In genomic region chr4:152007481-152008147, GRCm38 (mm10) we compare ENCODE assay signal across 8 mouse cellular contexts. TPM values are rescaled to one million over a fixed set of nuclear protein-coding genes. Genes with fewer than 3 reads are reported as not detected.
A peak's percentile ranks its signal among the peaks of the same experiment; 100 is the strongest.
DNase-seq lines count a peak whose midpoint lies in the region; ATAC-seq and TF ChIP-seq lines count a peak whose summit lies in the region.

No protein-coding gene starts in this region.

- TF ChIP-seq POLR2A in myocyte (IDR thresholded peaks at IDR 0.05; ENCODE audit: insufficient read length, low read depth): peak; percentile 9

- no peak overlapping the region for H3ac ChIP-seq in myocyte (ENCODE audit: control insufficient read depth, insufficient read length)

- H3K9ac ChIP-seq in limb, embryonic 12.5 days (replicated peaks): peak overlapping the region; percentile 75; the same call in 1 of the 2 replicates

- WGBS in limb, embryonic 12.5 days: 7% methylated on average over 8 of the region's 8 CpGs

- H3K36me3 ChIP-seq in erythroblast, embryonic 14.5 days (ENCODE audit: control insufficient read depth): peaks cover 13% of the 10 kb centered on the region
- peaks cover 8% of the 10 kb centered on the region for H3K36me3 ChIP-seq in limb, embryonic 12.5 days
- H3K36me3 ChIP-seq in myocyte (ENCODE audit: control insufficient read depth, insufficient read depth): no peaks in the 10 kb centered on the region

- H3K27ac ChIP-seq in brown adipose tissue, adult 24 weeks (replicated peaks; ENCODE audit: low read depth, low read length): peak overlapping the region; percentile 2; the same call in 1 of the 2 replicates
- H3K27ac ChIP-seq in limb, embryonic 12.5 days: no peak overlapping the region

- H3K27me3 ChIP-seq in erythroblast, embryonic 14.5 days (ENCODE audit: control insufficient read depth): peaks cover 34% of the 10 kb centered on the region
- H3K27me3 ChIP-seq in limb, embryonic 12.5 days: peaks cover 15% of the 10 kb centered on the region; the same call in 1 of the 2 replicates
- H3K27me3 ChIP-seq in myocyte (ENCODE audit: control insufficient read depth, insufficient read depth, insufficient read length): no peaks in the 10 kb centered on the region

- H3K4me2 ChIP-seq in limb, embryonic 12.5 days: peak overlapping the region; percentile 100
- peak overlapping the region; percentile 100 for H3K4me2 ChIP-seq in myocyte (ENCODE audit: low read depth)

- peak; percentile 42 to 58 for DNase-seq in heart, postnatal 14 days
- no peak for DNase-seq in gastrocnemius, postnatal 36 days
- DNase-seq in cerebellum, adult 9-11 months: no peak

- peaks cover 30% of the 10 kb centered on the region for H3K79me2 ChIP-seq in myocyte (ENCODE audit: control insufficient read depth, insufficient read depth)

- no peak for ATAC-seq in erythroblast, adult 5-6 weeks (replicated peaks; ENCODE audit: low FRiP score, poor library complexity, severe bottlenecking)
- ATAC-seq in limb, embryonic 12.5 days (ENCODE audit: insufficient number of reproducible peaks, insufficient read depth, low FRiP score, low TSS enrichment, low read depth): no peak

- peaks cover 53% of the 10 kb centered on the region for H3K4me1 ChIP-seq in erythroblast, embryonic 14.5 days (ENCODE audit: control insufficient read depth)
- H3K4me1 ChIP-seq in brown adipose tissue, adult 24 weeks (ENCODE audit: control insufficient read depth, insufficient read depth, insufficient read length, low read length): peaks cover 7% of the 10 kb centered on the region; the same call in 1 of the 2 replicates
- peaks cover 31% of the 10 kb centered on the region for H3K4me1 ChIP-seq in limb, embryonic 12.5 days (replicated peaks)

- intact Hi-C loops in heart, postnatal 14 days (cut with DNase I): loop anchor here (2.0 kb wide), 1 partner anchor 27 kb away; no protein-coding TSS in a partner anchor
- intact Hi-C loops in gastrocnemius, postnatal 36 days (cut with DNase I): loop anchor here (2.0 kb wide), 1 partner anchor 25 kb away; no protein-coding TSS in a partner anchor

- H3K9me3 ChIP-seq in erythroblast, embryonic 14.5 days (ENCODE audit: control insufficient read depth, low read length): peaks cover 2% of the 10 kb centered on the region; the same call in 1 of the 2 replicates
- no peaks in the 10 kb centered on the region for H3K9me3 ChIP-seq in limb, embryonic 12.5 days

- peak overlapping the region; percentile 84 for H3K4me3 ChIP-seq in erythroblast, embryonic 14.5 days (replicated peaks)
- peak overlapping the region; percentile 74 for H3K4me3 ChIP-seq in brown adipose tissue, adult 24 weeks (ENCODE audit: insufficient read depth, low read depth, low read length)
- H3K4me3 ChIP-seq in limb, embryonic 12.5 days (replicated peaks): peak overlapping the region; percentile 85
- H3K4me3 ChIP-seq in myocyte: peak overlapping the region; percentile 55

TF ChIP-seq in myocyte, 11 proteins besides CTCF, POLR2A, EP300 and RAD21:
- TF ChIP-seq MAX (IDR thresholded peaks at IDR 0.05; ENCODE audit: low read depth) (no peak), REST (IDR thresholded peaks at IDR 0.05; ENCODE audit: insufficient read depth, insufficient read length) (no peak)

RNA-seq across cellular contexts. Expression of gene Klhl21, which starts 1.0 kb away (rescaled TPM):
- polyA plus RNA-seq in erythroblast, embryonic 14.5 days (2012): 0.97 and 1.1 TPM in 2 replicates
- total RNA-seq in erythroblast, adult 5-6 weeks (2015; ENCODE audit: low replicate concordance): 0.77 and 2.3 TPM in 2 replicates
- 2.7 and 4.2 TPM in 2 replicates for total RNA-seq in erythroblast, adult 5-6 weeks (2017; ENCODE audit: low replicate concordance)
- 6.7 and 9.6 TPM in 2 replicates for polyA plus RNA-seq in brown adipose tissue, adult 24 weeks (2012; ENCODE audit: insufficient read depth, insufficient read length, missing spikeins)
- total RNA-seq in heart, postnatal 14 days (2021): 10 to 100 TPM; 53.0 to 56.9 TPM
- 16.9 and 18.3 TPM in 2 replicates for polyA plus RNA-seq in limb, embryonic 12.5 days (2016; fragmentation: Nextera tagmentation; extraction: Ambion mirVana)
- polyA plus RNA-seq in myocyte (2012; fragmentation: generic; extraction: Trizol): 25.8 TPM
- total RNA-seq in gastrocnemius, postnatal 36 days (2021): 10 to 100 TPM; 77.1 to 91.5 TPM

RNA-seq across cellular contexts. Expression of gene Phf13, which starts 11.6 kb away (rescaled TPM):
- polyA plus RNA-seq in erythroblast, embryonic 14.5 days (2012): 0.99 and 1.0 TPM in 2 replicates
- total RNA-seq in erythroblast, adult 5-6 weeks (2015; ENCODE audit: low replicate concordance): 0.42 and 1.9 TPM in 2 replicates
- total RNA-seq in erythroblast, adult 5-6 weeks (2017; ENCODE audit: low replicate concordance): 0.85 and 0.98 TPM in 2 replicates
- 2.1 and 4.2 TPM in 2 replicates for polyA plus RNA-seq in brown adipose tissue, adult 24 weeks (2012; ENCODE audit: insufficient read depth, insufficient read length, missing spikeins)
- total RNA-seq in heart, postnatal 14 days (2021): 1 to 10 TPM; 7.6 to 8.5 TPM
- 41.8 and 43.6 TPM in 2 replicates for polyA plus RNA-seq in limb, embryonic 12.5 days (2016; fragmentation: Nextera tagmentation; extraction: Ambion mirVana)
- polyA plus RNA-seq in myocyte (2012; fragmentation: generic; extraction: Trizol): 13.5 TPM
- total RNA-seq in gastrocnemius, postnatal 36 days (2021): 1 to 10 TPM; 3.6 to 4.0 TPM

RNA-seq across cellular contexts. Expression of gene Thap3, which starts 18.8 kb away (rescaled TPM):
- 1.8 and 2.4 TPM in 2 replicates for polyA plus RNA-seq in erythroblast, embryonic 14.5 days (2012)
- total RNA-seq in erythroblast, adult 5-6 weeks (2015; ENCODE audit: low replicate concordance): 0.58 and 2.1 TPM in 2 replicates
- 0.84 TPM in 1 of 2 replicates, not detected in the other for total RNA-seq in erythroblast, adult 5-6 weeks (2017; ENCODE audit: low replicate concordance)
- polyA plus RNA-seq in brown adipose tissue, adult 24 weeks (2012; ENCODE audit: insufficient read depth, insufficient read length, missing spikeins): 6.4 and 8.2 TPM in 2 replicates
- total RNA-seq in heart, postnatal 14 days (2021): 10 to 100 TPM; 13.9 to 14.5 TPM
- 45.5 and 46.7 TPM in 2 replicates for polyA plus RNA-seq in limb, embryonic 12.5 days (2016; fragmentation: Nextera tagmentation; extraction: Ambion mirVana)
- polyA plus RNA-seq in myocyte (2012; fragmentation: generic; extraction: Trizol): 46.4 TPM
- 10 to 100 TPM; 28.8 to 35.8 TPM for total RNA-seq in gastrocnemius, postnatal 36 days (2021)

RNA-seq across cellular contexts. Expression of gene Zbtb48, which starts 19.9 kb away (rescaled TPM):
- polyA plus RNA-seq in erythroblast, embryonic 14.5 days (2012): 0.82 and 0.86 TPM in 2 replicates
- 2.7 and 2.9 TPM in 2 replicates for total RNA-seq in erythroblast, adult 5-6 weeks (2015; ENCODE audit: low replicate concordance)
- total RNA-seq in erythroblast, adult 5-6 weeks (2017; ENCODE audit: low replicate concordance): 2.9 and 4.2 TPM in 2 replicates
- polyA plus RNA-seq in brown adipose tissue, adult 24 weeks (2012; ENCODE audit: insufficient read depth, insufficient read length, missing spikeins): 1.8 and 3.2 TPM in 2 replicates
- 1 to 10 TPM; 4.7 to 7.5 TPM for total RNA-seq in heart, postnatal 14 days (2021)
- 25.6 and 30.5 TPM in 2 replicates for polyA plus RNA-seq in limb, embryonic 12.5 days (2016; fragmentation: Nextera tagmentation; extraction: Ambion mirVana)
- polyA plus RNA-seq in myocyte (2012; fragmentation: generic; extraction: Trizol): 7.2 TPM
- 1 to 10 TPM; 2.5 to 2.8 TPM for total RNA-seq in gastrocnemius, postnatal 36 days (2021)

RNA-seq across cellular contexts. Expression of gene Tas1r1, which starts 30.8 kb away (rescaled TPM):
- polyA plus RNA-seq in erythroblast, embryonic 14.5 days (2012): not detected in 2 replicates
- 1.9 TPM in 1 of 2 replicates, not detected in the other for total RNA-seq in erythroblast, adult 5-6 weeks (2015; ENCODE audit: low replicate concordance)
- total RNA-seq in erythroblast, adult 5-6 weeks (2017; ENCODE audit: low replicate concordance): not detected in 2 replicates
- not detected in 2 replicates for polyA plus RNA-seq in brown adipose tissue, adult 24 weeks (2012; ENCODE audit: insufficient read depth, insufficient read length, missing spikeins)
- under 1 TPM in 1 of 2 experiments, not detected in 1; 0.07 TPM for total RNA-seq in heart, postnatal 14 days (2021)
- polyA plus RNA-seq in limb, embryonic 12.5 days (2016; fragmentation: Nextera tagmentation; extraction: Ambion mirVana): 0.91 and 1.1 TPM in 2 replicates
- 14.7 TPM for polyA plus RNA-seq in myocyte (2012; fragmentation: generic; extraction: Trizol)
- 1 to 10 TPM in 1 of 2 experiments, under 1 TPM in 1; 0.43 to 1.1 TPM for total RNA-seq in gastrocnemius, postnatal 36 days (2021)

Comparison
In these comparisons a context has a peak if more than half of its experiments do, and no peak if none do; other contexts are left out.
1. DNase-seq: peak in heart, postnatal 14 days (2 of 2); none in gastrocnemius, postnatal 36 days (0 of 2) and cerebellum, adult 9-11 months (single experiment).
2. Peak in every context shown above with its lines, with median percentiles within 50 percentile points of each other: H3K4me3 ChIP-seq.